Mouse (Mus musculus) ES-E14 (cell line): Measurements from ENCODE around the gene Pigu.

Experiments
- HCFC1 ChIP-seq: IDR thresholded peaks from 2 replicates; pipeline ENCODE4 v1.6.1; 2012; ENCODE audit warnings: low read length, inconsistent platforms, borderline replicate concordance; ENCODE audit not compliant: insufficient read depth
- MAFK ChIP-seq: IDR thresholded peaks from 2 replicates; pipeline ENCODE4 v1.6.1; 2014; ENCODE audit warnings: mild to moderate bottlenecking, low read depth, low read length, inconsistent platforms; ENCODE audit not compliant: insufficient read depth
- ZNF384 ChIP-seq: IDR thresholded peaks from 2 replicates; pipeline ENCODE4 v1.6.1; 2012; ENCODE audit warnings: low read depth, low read length, inconsistent platforms

DNA sequence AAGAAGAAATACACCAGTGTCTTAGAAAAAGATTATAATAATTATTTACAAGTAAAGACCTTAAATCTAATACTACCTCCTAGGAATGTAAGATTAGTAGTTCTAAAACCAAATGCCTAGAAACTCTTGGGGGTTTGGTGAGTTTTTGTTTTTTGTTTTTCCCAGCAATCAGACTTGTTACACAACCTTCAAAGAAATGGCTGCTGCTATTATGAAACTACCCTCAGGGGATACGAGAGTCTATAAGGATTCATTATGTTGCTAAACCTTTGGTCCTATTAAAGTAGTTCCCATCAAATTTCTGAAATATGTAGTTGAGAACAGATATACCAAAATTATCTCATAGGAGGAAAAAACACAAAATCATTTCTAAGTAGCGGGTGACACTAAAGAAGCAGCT, 27.5 kb downstream of the Pigu start:
- TF ChIP-seq MAFK = no peak
- TF ChIP-seq HCFC1 = no peak
- no peak for TF ChIP-seq ZNF384
